Mouse (Mus musculus) heart, embryonic 14.5 days (tissue): ENCODE data around the gene Oxa1l. TPM values are rescaled to one million over a fixed set of nuclear protein-coding genes. Genes with fewer than 3 reads are reported as not detected.
A peak's percentile ranks its signal among the peaks of the same experiment; 100 is the strongest.

ENCODE experiments used
- ATAC-seq: fragments of 200-750 bp; cut with Nextera tagmentation; 2 replicates; pipeline ENCODE4 v1.8.0; 2017; ENCODE audit warnings: low read depth, moderate TSS enrichment; ENCODE audit not compliant: insufficient number of reproducible peaks, insufficient read depth, low FRiP score
- H3K27ac ChIP-seq, 2 experiments: fragments of 200-500 bp in 1 of 2; fragments of 300-500 bp in 1 of 2; sonication (generic) in 1 of 2; replicated peaks in 1 of 2; 2 replicates each; pipeline ENCODE4 v1.5.1; 2012 to 2014; ENCODE audit warnings: low read depth in 2 of 2, low read length in 2 of 2, control low read depth in 1 of 2, mild to moderate bottlenecking in 1 of 2, mixed read lengths in 1 of 2; ENCODE audit not compliant: control insufficient read depth in 1 of 2, insufficient read depth in 1 of 2
- H3K27me3 ChIP-seq: fragments of 300-500 bp; sonication (generic); 2 replicates; pipeline ENCODE4 v1.6.1; 2014; ENCODE audit warnings: mild to moderate bottlenecking, low read length, control low read depth; ENCODE audit not compliant: control insufficient read depth, insufficient read depth
- H3K36me3 ChIP-seq: fragments of 300-500 bp; sonication (generic); 2 replicates; pipeline ENCODE4 v1.6.1; 2014; ENCODE audit warnings: mild to moderate bottlenecking, control low read depth, low read length, mixed read lengths; ENCODE audit not compliant: control insufficient read depth, insufficient read depth
- H3K4me1 ChIP-seq, 2 experiments: fragments of 200-500 bp in 1 of 2; fragments of 300-500 bp in 1 of 2; sonication (generic) in 1 of 2; 2 replicates each; pipeline ENCODE4 v1.6.1; 2012 to 2014; ENCODE audit warnings: low read length in 2 of 2, control low read depth in 1 of 2, mixed read lengths in 1 of 2; ENCODE audit not compliant: control insufficient read depth in 2 of 2, insufficient read depth in 2 of 2
- H3K4me2 ChIP-seq: fragments of 300-500 bp; sonication (generic); 2 replicates; pipeline ENCODE4 v1.6.1; 2014; ENCODE audit warnings: mild to moderate bottlenecking, low read length
- H3K4me3 ChIP-seq, 2 experiments: fragments of 200-500 bp in 1 of 2; fragments of 300-500 bp in 1 of 2; sonication (generic) in 1 of 2; 2 replicates each; pipeline ENCODE4 v1.5.1; 2012 to 2014; ENCODE audit warnings: low read length in 2 of 2, mild to moderate bottlenecking in 2 of 2, control low read depth in 1 of 2, low read depth in 1 of 2, moderate library complexity in 1 of 2; ENCODE audit not compliant: control insufficient read depth in 1 of 2, insufficient read depth in 1 of 2
- H3K9ac ChIP-seq: fragments of 300-500 bp; sonication (generic); 2 replicates; pipeline ENCODE4 v1.6.1; 2014; ENCODE audit warnings: mild to moderate bottlenecking, low read length
- H3K9me3 ChIP-seq: fragments of 300-500 bp; sonication (generic); 2 replicates; pipeline ENCODE4 v1.6.1; 2016; ENCODE audit warnings: low read length, control low read depth; ENCODE audit not compliant: control insufficient read depth
- whole genome bisulfite sequencing: fragments of 180-500 bp; shearing (Covaris S2); extraction: QIAGEN DNeasy Blood & Tissue Kit; methylation state at CpG from one replicate; pipeline ENCODE4 v1.1.7; 2014; 5-methylcytosine and 5-hydroxymethylcytosine counted together
- polyA plus RNA-seq: library from polyadenylated mRNA; unstranded; fragments of >200 nt; fragmentation: Nextera tagmentation; extraction: Ambion mirVana; gene quantifications from 2 replicates; pipeline ENCODE4 v1.2.1, GENCODE M21; 2014

The Oxa1l gene
- polyA plus RNA-seq, 1 experiment from 2014 or later: 73.4 TPM

- Histone ChIP-seq H3K9ac (no peak overlapping the region), H3K4me3 (no peak overlapping the region), H3K4me1 (no peaks in the 10 kb centered on the region), H3K27ac (no peak overlapping the region), H3K4me2 (no peak overlapping the region), H3K27me3 (no peaks in the 10 kb centered on the region), H3K9me3 (no peaks in the 10 kb centered on the region), H3K36me3 (peaks cover 44% of the 10 kb centered on the region)
- 91% methylated on average over 9 of the region's 9 CpGs for WGBS
- no peak for ATAC-seq
Observed at GRCm38 (mm10) chr14:54372923-54373322, 12.3 kb downstream of the Oxa1l start.

DNA sequence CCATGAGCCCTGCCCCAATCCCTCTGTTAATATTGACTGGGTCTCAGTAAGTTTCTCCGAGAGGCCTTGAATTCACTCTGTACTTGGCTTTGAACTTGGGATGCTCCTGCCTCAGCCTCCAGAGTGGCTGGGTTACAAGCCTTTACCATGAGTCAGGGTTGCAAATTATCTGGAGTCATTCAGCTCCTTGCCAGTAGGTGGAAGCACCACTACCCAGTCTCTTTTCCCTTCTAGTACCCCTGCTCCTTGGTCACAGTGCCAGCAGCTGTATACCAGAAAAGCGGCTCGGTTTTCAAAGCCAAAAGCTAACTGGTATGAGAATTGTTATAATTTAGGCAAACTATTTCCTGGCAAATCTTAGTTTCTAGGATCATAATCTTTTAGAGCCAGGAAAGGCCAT, 15.3 kb downstream of the Oxa1l start:
- Histone ChIP-seq H3K9me3 (no peaks in the 10 kb centered on the region), H3K4me1 (no peaks in the 10 kb centered on the region), H3K36me3 (peaks cover 15% of the 10 kb centered on the region), H3K27me3 (no peaks in the 10 kb centered on the region), H3K9ac (no peak overlapping the region), H3K4me2 (no peak overlapping the region), H3K27ac (no peak overlapping the region), H3K4me3 (no peak overlapping the region)
- no peak for ATAC-seq
- 77% methylated on average over 3 of the region's 3 CpGs for WGBS

- no peak overlapping the region for H3K27ac ChIP-seq
- no peaks in the 10 kb centered on the region for H3K27me3 ChIP-seq
- no peak overlapping the region for H3K4me3 ChIP-seq
- no peak overlapping the region for H3K9ac ChIP-seq
- no peak overlapping the region for H3K4me2 ChIP-seq
- no peak for ATAC-seq
- H3K36me3 ChIP-seq: peaks cover 7% of the 10 kb centered on the region; the same call in 1 of the 2 replicates
- WGBS: 60% methylated on average over 6 of the region's 6 CpGs
- no peaks in the 10 kb centered on the region for H3K9me3 ChIP-seq
- H3K4me1 ChIP-seq: no peaks in the 10 kb centered on the region
Observed at GRCm38 (mm10) chr14:54377166-54377565, 16.5 kb downstream of the Oxa1l start.

- 80% methylated on average over 13 of the region's 13 CpGs for WGBS
- ATAC-seq: no peak
Observed at GRCm38 (mm10) chr14:54379571-54379970, 18.9 kb downstream of the Oxa1l start.

DNA sequence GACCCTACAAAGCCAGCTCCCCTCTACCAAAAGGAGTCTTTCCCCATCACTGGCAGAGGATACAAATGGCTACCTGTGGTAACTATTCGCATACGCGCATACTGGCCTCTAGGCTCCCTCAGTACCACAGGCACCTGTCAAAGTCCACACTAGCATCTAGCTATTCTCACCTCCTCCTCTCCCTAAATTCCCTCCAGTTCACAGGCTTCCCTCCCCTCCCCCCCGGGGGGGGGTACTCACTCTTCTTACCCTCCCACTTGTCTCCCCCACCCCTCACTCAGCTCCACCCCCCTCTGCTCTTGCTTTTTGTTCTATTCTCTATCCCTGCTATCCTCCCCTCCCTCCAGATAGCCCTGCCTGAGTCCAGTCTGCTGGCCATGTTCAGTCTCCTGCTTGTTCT, 20.0 kb downstream of the Oxa1l start:
- WGBS: 76% methylated on average over 4 of the region's 4 CpGs
- no peak overlapping the region for H3K4me2 ChIP-seq
- no peak overlapping the region for H3K4me3 ChIP-seq
- H3K4me1 ChIP-seq: peaks cover 0 to 3% of the 10 kb centered on the region in 2 experiments; a peak in 2 of 4 replicates
- no peak overlapping the region for H3K9ac ChIP-seq
- H3K36me3 ChIP-seq: no peaks in the 10 kb centered on the region
- no peak overlapping the region for H3K27ac ChIP-seq
- no peaks in the 10 kb centered on the region for H3K9me3 ChIP-seq
- ATAC-seq: no peak
- no peaks in the 10 kb centered on the region for H3K27me3 ChIP-seq

More at GRCm38 (mm10) chr14:54379571-54379970, 18.9 kb downstream of the Oxa1l start:
- Histone ChIP-seq H3K27me3 (no peaks in the 10 kb centered on the region), H3K4me2 (no peak overlapping the region), H3K9ac (no peak overlapping the region), H3K9me3 (no peaks in the 10 kb centered on the region), H3K4me3 (no peak overlapping the region), H3K27ac (no peak overlapping the region), H3K36me3 (no peaks in the 10 kb centered on the region), H3K4me1 (peaks cover 0 to 3% of the 10 kb centered on the region in 2 experiments; a peak in 2 of 4 replicates)

DNA sequence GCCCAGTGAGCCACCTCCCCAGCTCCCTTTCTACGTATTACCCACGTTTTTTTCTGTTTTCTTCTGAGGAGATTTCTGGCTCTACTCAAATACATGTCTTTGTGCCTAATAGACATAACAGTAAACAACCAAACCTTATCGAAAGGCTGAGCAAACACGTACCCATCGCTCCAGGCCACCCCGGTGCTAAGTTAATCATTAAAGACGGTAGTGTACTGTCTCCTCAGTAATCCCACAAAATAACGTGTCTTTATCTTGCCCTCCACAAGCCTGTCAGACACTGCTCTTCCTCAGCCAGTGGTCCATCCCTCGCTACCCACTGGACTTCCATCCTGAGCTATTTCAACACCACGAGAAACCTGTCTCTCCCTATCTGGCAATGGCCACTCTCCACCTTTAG, 21.2 kb downstream of the Oxa1l start:
- no peaks in the 10 kb centered on the region for H3K27me3 ChIP-seq
- no peaks in the 10 kb centered on the region for H3K36me3 ChIP-seq
- H3K4me2 ChIP-seq: no peak overlapping the region
- H3K27ac ChIP-seq: no peak overlapping the region
- no peak for ATAC-seq
- H3K9ac ChIP-seq: no peak overlapping the region
- WGBS: 80% methylated on average over 10 of the region's 10 CpGs
- H3K4me3 ChIP-seq: no peak overlapping the region
- no peaks in the 10 kb centered on the region for H3K9me3 ChIP-seq
- peaks cover 0 to 3% of the 10 kb centered on the region in 2 experiments; a peak in 2 of 4 replicates for H3K4me1 ChIP-seq

DNA sequence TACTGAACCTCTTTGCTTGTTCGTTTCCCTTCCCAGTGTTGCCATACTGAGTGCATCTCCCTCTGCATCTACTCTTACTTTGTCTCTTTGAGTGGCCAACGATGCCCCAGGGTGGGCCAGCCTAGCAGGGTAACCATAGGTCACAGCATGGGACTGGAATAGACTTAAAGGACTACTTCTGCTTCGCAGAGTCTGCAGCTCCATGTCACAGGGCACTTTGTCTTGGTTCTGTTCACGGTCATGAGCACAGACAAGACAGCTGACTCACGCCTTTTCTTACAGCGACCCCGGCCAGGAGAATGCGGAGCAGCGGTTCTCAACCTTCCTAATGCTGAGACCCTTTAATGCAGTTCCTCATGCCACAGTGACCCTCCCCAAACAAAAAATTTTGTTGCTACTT, 22.0 kb downstream of the Oxa1l start:
- H3K36me3 ChIP-seq: no peaks in the 10 kb centered on the region
- WGBS: 71% methylated on average over 9 of the region's 9 CpGs
- H3K4me2 ChIP-seq: no peak overlapping the region
- no peaks in the 10 kb centered on the region for H3K9me3 ChIP-seq
- ATAC-seq: no peak
- no peaks in the 10 kb centered on the region for H3K27me3 ChIP-seq
- H3K27ac ChIP-seq: no peak overlapping the region
- H3K4me1 ChIP-seq: peaks cover 0 to 3% of the 10 kb centered on the region in 2 experiments; a peak in 2 of 4 replicates
- H3K9ac ChIP-seq: no peak overlapping the region
- no peak overlapping the region for H3K4me3 ChIP-seq

- H3K36me3 ChIP-seq: no peaks in the 10 kb centered on the region
- H3K9me3 ChIP-seq: no peaks in the 10 kb centered on the region
- no peak overlapping the region for H3K9ac ChIP-seq
- no peaks in the 10 kb centered on the region for H3K27me3 ChIP-seq
- H3K4me3 ChIP-seq: no peak overlapping the region
- H3K4me1 ChIP-seq: peaks cover 0 to 3% of the 10 kb centered on the region in 2 experiments; a peak in 2 of 4 replicates
- WGBS: 45% methylated on average over 4 of the region's 4 CpGs
- no peak overlapping the region for H3K4me2 ChIP-seq
- peak; percentile 49; the same call in 1 of the 2 replicates for ATAC-seq
- no peak overlapping the region for H3K27ac ChIP-seq
Observed at GRCm38 (mm10) chr14:54383355-54383771, 22.7 kb downstream of the Oxa1l start.
